Mouse (Mus musculus): Measurements from ENCODE around the gene Eif4g3. TPM values are rescaled to one million over a fixed set of nuclear protein-coding genes. Genes with fewer than 3 reads are reported as not detected.
A peak's percentile ranks its signal among the peaks of the same experiment; 100 is the strongest.

Eif4g3 gene
- polyA plus RNA-seq, 1 experiment from 2014 or later: 27.7 TPM

GRCm38 (mm10) chr4:137993291-137993758 lies 503 bp downstream of the Eif4g3 start:
- H3K27me3 ChIP-seq (replicated peaks): peaks cover 7% of the 10 kb centered on the region; the same call in 1 of the 2 replicates
- H3K4me1 ChIP-seq: peaks cover 24% of the 10 kb centered on the region
- under 1% methylated on average over 44 of the region's 59 CpGs for WGBS
- peak overlapping the region; percentile 93 for H3K9ac ChIP-seq
- ATAC-seq (ENCODE audit: insufficient read depth, low FRiP score, low read depth): peak; percentile 96
- peak overlapping the region; percentile 90 for H3K4me3 ChIP-seq (replicated peaks)
- peak overlapping the region; percentile 74 for H3K4me2 ChIP-seq
- H3K36me3 ChIP-seq: peaks cover 12% of the 10 kb centered on the region
- peak overlapping the region; percentile 89 for H3K27ac ChIP-seq
- no peaks in the 10 kb centered on the region for H3K9me3 ChIP-seq

GRCm38 (mm10) chr4:137993821-137994561 lies 1.2 kb downstream of the Eif4g3 start:
- H3K4me1 ChIP-seq: peaks cover 24% of the 10 kb centered on the region
- peaks cover 7% of the 10 kb centered on the region; the same call in 1 of the 2 replicates for H3K27me3 ChIP-seq (replicated peaks)
- peak overlapping the region; percentile 74 for H3K4me2 ChIP-seq
- H3K4me3 ChIP-seq (replicated peaks): peak overlapping the region; percentile 90
- ATAC-seq (ENCODE audit: insufficient read depth, low FRiP score, low read depth): peak; percentile 23; the same call in 1 of the 2 replicates
- H3K9ac ChIP-seq: peak overlapping the region; percentile 93
- H3K36me3 ChIP-seq: peaks cover 19% of the 10 kb centered on the region
- no peaks in the 10 kb centered on the region for H3K9me3 ChIP-seq
- WGBS: under 1% methylated on average over 55 of the region's 60 CpGs
- peak overlapping the region; percentile 89 for H3K27ac ChIP-seq

DNA sequence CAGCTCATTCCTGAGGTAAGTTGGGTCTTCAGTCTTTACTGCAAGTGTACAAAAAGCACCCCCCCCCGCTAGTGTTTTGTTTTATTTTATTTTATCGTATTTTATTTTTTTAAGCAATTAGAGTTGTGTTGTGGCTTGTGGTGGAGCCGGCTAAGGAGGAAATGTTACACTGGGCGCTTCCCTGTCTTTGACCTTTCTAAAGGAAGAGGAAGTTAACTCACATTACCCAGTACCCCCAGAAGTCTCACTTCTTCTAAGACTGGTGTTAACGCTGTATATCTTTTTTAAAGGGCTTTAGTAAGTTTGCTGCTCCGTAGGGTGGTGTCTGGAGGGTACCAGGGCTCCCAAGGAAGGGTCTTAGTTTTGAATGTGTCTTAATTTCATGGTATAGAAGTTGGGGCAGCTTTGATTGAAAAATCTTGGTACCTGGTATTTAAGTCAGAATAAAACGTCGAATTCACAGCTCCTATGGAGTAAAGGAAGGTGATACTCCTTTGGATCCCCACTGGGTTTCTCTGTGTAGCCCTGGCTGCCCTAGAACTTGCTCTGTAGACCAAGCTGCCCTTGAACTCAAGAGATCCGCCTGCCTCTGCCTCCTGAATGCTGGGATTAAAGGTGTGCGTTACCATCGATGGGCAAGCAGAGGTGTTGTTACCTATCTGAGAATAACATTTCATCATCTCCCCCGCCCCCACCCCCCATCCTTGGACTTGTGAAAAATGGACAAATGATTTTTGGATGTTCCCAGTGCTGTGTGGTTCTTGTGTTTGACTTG lies 1.9 kb downstream of the Eif4g3 start:
- Histone ChIP-seq H3K4me2 (peak overlapping the region; percentile 74), H3K27ac (peak overlapping the region; percentile 89), H3K4me1 (peaks cover 24% of the 10 kb centered on the region)

GRCm38 (mm10) chr4:137995399-137995798 lies 2.6 kb downstream of the Eif4g3 start:
- peaks cover 28% of the 10 kb centered on the region for H3K4me1 ChIP-seq
- 72% methylated on average over 12 of the region's 12 CpGs for WGBS
- H3K4me2 ChIP-seq: peak overlapping the region; percentile 74
- H3K27ac ChIP-seq: no peak overlapping the region
- H3K9me3 ChIP-seq: no peaks in the 10 kb centered on the region
- H3K36me3 ChIP-seq: peaks cover 25% of the 10 kb centered on the region
- no peak for ATAC-seq (ENCODE audit: insufficient read depth, low FRiP score, low read depth)
- peak overlapping the region; percentile 90 for H3K4me3 ChIP-seq (replicated peaks)
- H3K27me3 ChIP-seq (replicated peaks): peaks cover 7% of the 10 kb centered on the region; the same call in 1 of the 2 replicates
- H3K9ac ChIP-seq: no peak overlapping the region

More for the DNA sequence above, 1.9 kb downstream of the Eif4g3 start:
- no peak for ATAC-seq (ENCODE audit: insufficient read depth, low FRiP score, low read depth)
- peak overlapping the region; percentile 93 for H3K9ac ChIP-seq
- H3K27me3 ChIP-seq (replicated peaks): peaks cover 7% of the 10 kb centered on the region; the same call in 1 of the 2 replicates
- H3K4me3 ChIP-seq (replicated peaks): peak overlapping the region; percentile 90
- 35% methylated on average over 12 of the region's 12 CpGs for WGBS
- peaks cover 25% of the 10 kb centered on the region for H3K36me3 ChIP-seq
- no peaks in the 10 kb centered on the region for H3K9me3 ChIP-seq

DNA sequence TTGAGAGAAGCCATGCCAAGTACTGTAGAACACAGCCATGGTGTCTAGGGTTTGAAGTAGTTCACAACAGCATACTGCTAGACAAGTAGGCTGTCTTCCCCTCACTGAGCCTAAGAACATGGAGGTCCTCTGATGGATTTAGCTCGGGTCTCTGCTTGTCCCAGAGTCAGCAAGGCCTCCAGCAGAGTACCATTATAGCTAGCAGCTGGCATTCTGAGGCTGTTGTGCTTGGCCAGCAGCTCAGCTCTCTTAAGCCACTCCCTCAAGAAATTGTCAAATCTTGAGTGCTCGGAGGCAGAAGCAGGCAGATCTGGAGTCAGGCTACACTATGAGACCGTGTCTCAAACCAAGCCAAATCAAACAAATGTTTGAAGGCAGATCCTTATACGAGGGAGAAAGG lies 5.4 kb downstream of the Eif4g3 start:
- Histone ChIP-seq H3K27me3 (replicated peaks) (no peaks in the 10 kb centered on the region), H3K4me3 (replicated peaks) (no peak overlapping the region), H3K36me3 (peaks cover 25% of the 10 kb centered on the region), H3K27ac (no peak overlapping the region), H3K9ac (no peak overlapping the region), H3K9me3 (no peaks in the 10 kb centered on the region), H3K4me1 (peaks cover 27% of the 10 kb centered on the region), H3K4me2 (no peak overlapping the region)
- no peak for ATAC-seq (ENCODE audit: insufficient read depth, low FRiP score, low read depth)
- WGBS: 74% methylated on average over 4 of the region's 4 CpGs

DNA sequence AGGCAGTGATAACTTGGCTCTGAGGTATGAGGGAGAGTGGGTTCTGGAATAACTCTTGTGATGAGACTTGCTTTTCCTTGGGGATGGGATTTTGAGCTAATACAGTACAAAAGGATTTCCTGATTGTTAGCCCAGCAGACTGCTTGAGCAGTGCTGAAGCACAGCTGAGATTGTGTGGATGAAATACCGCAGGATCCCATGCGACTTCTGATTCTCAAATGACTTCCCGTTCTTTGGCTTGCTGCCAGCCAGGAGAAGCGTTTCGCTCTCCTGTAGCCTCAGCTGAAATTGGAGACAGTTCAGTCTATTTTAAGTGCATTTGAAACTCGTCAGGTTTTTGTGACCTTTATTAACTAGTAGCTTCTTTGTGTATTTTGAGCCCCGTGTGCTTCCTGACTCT lies 7.9 kb downstream of the Eif4g3 start:
- no peak overlapping the region for H3K27ac ChIP-seq
- peaks cover 29% of the 10 kb centered on the region for H3K36me3 ChIP-seq
- H3K4me1 ChIP-seq: peaks cover 17% of the 10 kb centered on the region; the same call in 1 of the 2 replicates
- H3K4me3 ChIP-seq (replicated peaks): no peak overlapping the region
- no peak overlapping the region for H3K9ac ChIP-seq
- no peaks in the 10 kb centered on the region for H3K9me3 ChIP-seq
- no peaks in the 10 kb centered on the region for H3K27me3 ChIP-seq (replicated peaks)
- whole genome bisulfite sequencing: 23% methylated on average over 7 of the region's 7 CpGs
- H3K4me2 ChIP-seq: no peak overlapping the region
- no peak for ATAC-seq (ENCODE audit: insufficient read depth, low FRiP score, low read depth)

GRCm38 (mm10) chr4:138003909-138004610 lies 11.2 kb downstream of the Eif4g3 start:
- Histone ChIP-seq H3K9ac (no peak overlapping the region), H3K9me3 (no peaks in the 10 kb centered on the region), H3K4me3 (replicated peaks) (no peak overlapping the region), H3K27ac (no peak overlapping the region), H3K27me3 (replicated peaks) (no peaks in the 10 kb centered on the region), H3K36me3 (peaks cover 13% of the 10 kb centered on the region), H3K4me2 (no peak overlapping the region), H3K4me1 (peaks cover 8% of the 10 kb centered on the region; the same call in 1 of the 2 replicates)
- 77% methylated on average over 11 of the region's 11 CpGs for WGBS
- ATAC-seq (ENCODE audit: insufficient read depth, low FRiP score, low read depth): no peak; the same call in 1 of the 2 replicates

DNA sequence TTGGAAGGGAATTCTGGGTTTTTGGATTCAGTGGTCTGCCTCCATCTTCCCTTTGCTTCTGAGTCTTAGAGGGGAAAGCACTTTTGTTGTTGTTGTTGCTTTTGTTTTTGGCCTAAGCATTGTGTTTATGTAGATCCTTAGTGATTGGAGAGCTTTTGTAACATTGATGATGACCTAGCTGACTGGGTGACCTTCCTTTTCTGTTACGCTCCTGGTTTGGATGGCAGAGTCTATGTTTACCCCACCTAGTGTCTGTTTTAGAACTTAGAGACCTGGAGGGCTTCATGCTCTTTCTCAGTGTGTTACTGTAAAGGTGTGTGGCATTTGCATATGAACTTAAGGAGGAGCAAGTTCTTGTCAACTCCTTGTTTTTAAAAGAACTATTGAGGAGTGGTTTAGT lies 13.0 kb downstream of the Eif4g3 start:
- Histone ChIP-seq H3K9me3 (no peaks in the 10 kb centered on the region), H3K4me2 (no peak overlapping the region), H3K27me3 (replicated peaks) (no peaks in the 10 kb centered on the region), H3K4me3 (replicated peaks) (no peak overlapping the region), H3K27ac (no peak overlapping the region), H3K36me3 (peaks cover 7% of the 10 kb centered on the region), H3K9ac (no peak overlapping the region), H3K4me1 (peaks cover 2% of the 10 kb centered on the region; the same call in 1 of the 2 replicates)
- 100% methylated on average over 1 of the region's 1 CpGs for WGBS
- no peak for ATAC-seq (ENCODE audit: insufficient read depth, low FRiP score, low read depth)

GRCm38 (mm10) chr4:138006951-138007613 lies 14.3 kb downstream of the Eif4g3 start:
- 70% methylated on average over 9 of the region's 9 CpGs for WGBS
- H3K36me3 ChIP-seq: peaks cover 7% of the 10 kb centered on the region
- ATAC-seq (ENCODE audit: insufficient read depth, low FRiP score, low read depth): no peak

GRCm38 (mm10) chr4:138008646-138009045 lies 15.8 kb downstream of the Eif4g3 start:
- no peak for ATAC-seq (ENCODE audit: insufficient read depth, low FRiP score, low read depth)
- 81% methylated on average over 6 of the region's 6 CpGs for WGBS

More at GRCm38 (mm10) chr4:138006951-138007613, 14.3 kb downstream of the Eif4g3 start:
- Histone ChIP-seq H3K9me3 (no peaks in the 10 kb centered on the region), H3K27ac (no peak overlapping the region), H3K4me1 (no peaks in the 10 kb centered on the region), H3K4me3 (replicated peaks) (no peak overlapping the region), H3K4me2 (no peak overlapping the region), H3K9ac (no peak overlapping the region), H3K27me3 (replicated peaks) (no peaks in the 10 kb centered on the region)

More at GRCm38 (mm10) chr4:138008646-138009045, 15.8 kb downstream of the Eif4g3 start:
- no peak overlapping the region for H3K4me2 ChIP-seq
- H3K27me3 ChIP-seq (replicated peaks): no peaks in the 10 kb centered on the region
- H3K4me3 ChIP-seq (replicated peaks): no peak overlapping the region
- H3K27ac ChIP-seq: no peak overlapping the region; the same call in 1 of the 2 replicates
- no peaks in the 10 kb centered on the region for H3K9me3 ChIP-seq
- no peaks in the 10 kb centered on the region for H3K4me1 ChIP-seq
- H3K36me3 ChIP-seq: peaks cover 7% of the 10 kb centered on the region
- H3K9ac ChIP-seq: no peak overlapping the region
